Mouse (Mus musculus) liver, embryonic 13.5 days (tissue): ENCODE measurements around the gene Ankrd24. TPM values are rescaled to one million over a fixed set of nuclear protein-coding genes. Genes with fewer than 3 reads are reported as not detected.

Source experiments
- ATAC-seq: fragments of 200-750 bp; cut with Nextera tagmentation; 2 replicates; pipeline ENCODE4 v1.8.0; 2017; ENCODE audit warnings: low read depth, mild to moderate bottlenecking, moderate number of reproducible peaks, moderate library complexity
- DNase-seq: peaks from one replicate; pipeline ENCODE4 v3.0.0; 2022
- H3K27ac ChIP-seq: fragments of 300-500 bp; sonication (generic); 2 replicates; pipeline ENCODE4 v1.5.1; 2015; ENCODE audit warnings: moderate library complexity, mild to moderate bottlenecking, inconsistent platforms
- H3K27me3 ChIP-seq: fragments of 300-500 bp; sonication (generic); 2 replicates; pipeline ENCODE4 v1.6.1; 2015; ENCODE audit warnings: mild to moderate bottlenecking, inconsistent platforms
- H3K36me3 ChIP-seq: fragments of 300-500 bp; sonication (generic); 2 replicates; pipeline ENCODE4 v1.6.1; 2015; ENCODE audit warnings: mild to moderate bottlenecking, inconsistent platforms
- H3K4me1 ChIP-seq: fragments of 300-500 bp; sonication (generic); replicated peaks from 2 replicates; pipeline ENCODE4 v1.6.1; 2015; ENCODE audit warnings: inconsistent platforms
- H3K4me2 ChIP-seq: fragments of 300-500 bp; sonication (generic); 2 replicates; pipeline ENCODE4 v1.6.1; 2015; ENCODE audit warnings: inconsistent platforms, mild to moderate bottlenecking, moderate library complexity
- H3K4me3 ChIP-seq: fragments of 300-500 bp; sonication (generic); replicated peaks from 2 replicates; pipeline ENCODE4 v1.5.1; 2015; ENCODE audit warnings: mild to moderate bottlenecking, inconsistent platforms
- H3K9ac ChIP-seq: fragments of 300-500 bp; sonication (generic); 2 replicates; pipeline ENCODE4 v1.6.1; 2015; ENCODE audit warnings: mild to moderate bottlenecking, inconsistent platforms
- H3K9me3 ChIP-seq: fragments of 300-500 bp; sonication (generic); replicated peaks from 2 replicates; pipeline ENCODE4 v1.6.1; 2016; ENCODE audit warnings: inconsistent platforms
- WGBS: fragments of 180-500 bp; shearing (Covaris S2); methylation state at CpG from one replicate; pipeline ENCODE4 v1.1.7; 2015; ENCODE audit not compliant: insufficient replicate concordance; 5-methylcytosine and 5-hydroxymethylcytosine counted together
- polyA plus RNA-seq: library from polyadenylated mRNA; unstranded; fragments of >200 nt; fragmentation: Nextera tagmentation; extraction: Ambion mirVana; gene quantifications from 2 replicates; pipeline ENCODE4 v1.2.1, GENCODE M21; 2015

Gene Ankrd24
- polyA plus RNA-seq, 1 experiment from 2014 or later, result 1.9 TPM

DNA sequence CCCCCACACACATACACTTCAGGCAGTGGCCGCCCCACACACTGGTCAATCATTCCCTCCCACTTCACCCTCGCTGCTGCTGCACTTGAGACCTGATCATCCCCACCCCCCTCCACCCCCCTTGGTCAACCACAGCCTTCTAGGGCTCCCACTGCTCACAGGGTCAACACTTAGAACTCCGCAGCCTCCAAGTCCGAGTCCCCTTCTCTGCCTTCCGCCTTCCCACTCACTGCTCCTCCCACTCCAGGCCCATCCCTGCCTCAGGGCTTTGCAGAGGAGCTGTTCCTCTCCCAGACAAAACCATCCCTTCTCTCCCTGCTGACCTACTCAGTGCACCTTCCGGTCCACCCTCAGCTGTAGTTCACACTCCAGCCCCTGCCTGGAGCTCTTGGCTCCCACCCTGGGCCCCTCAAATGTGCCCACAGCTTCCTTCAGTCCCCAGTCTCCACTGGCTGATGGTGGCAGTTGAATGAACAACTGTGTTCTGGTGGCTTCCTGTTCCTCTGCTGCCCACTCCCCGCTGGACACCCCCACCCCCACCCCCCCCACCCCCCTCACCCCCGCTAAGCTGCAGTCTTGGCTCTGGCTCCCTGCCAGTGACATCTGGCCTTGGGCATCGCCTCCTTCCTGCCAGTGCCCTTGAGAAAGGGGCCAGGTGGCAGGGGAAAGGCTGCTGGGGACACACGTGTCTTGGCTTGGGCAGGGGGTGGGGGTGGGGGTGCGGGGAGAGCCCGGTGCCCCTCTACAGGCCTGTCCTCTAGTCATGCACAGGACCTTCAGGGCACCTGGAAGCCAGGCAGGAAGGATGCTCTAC, 31.0 kb upstream of the Ankrd24 start:
- Histone ChIP-seq H3K4me1 (peaks cover 71% of the 10 kb centered on the region), H3K27ac (no peak overlapping the region), H3K27me3 (peaks cover 69% of the 10 kb centered on the region), H3K4me2 (peak overlapping the region; percentile 55), H3K36me3 (no peaks in the 10 kb centered on the region), H3K9ac (no peak overlapping the region), H3K4me3 (peak overlapping the region; percentile 30), H3K9me3 (no peaks in the 10 kb centered on the region)
- no peak for DNase-seq
- 7% methylated on average over 12 of the region's 12 CpGs for WGBS
- ATAC-seq, result peak; percentile 13; the same call in 1 of the 2 replicates

DNA sequence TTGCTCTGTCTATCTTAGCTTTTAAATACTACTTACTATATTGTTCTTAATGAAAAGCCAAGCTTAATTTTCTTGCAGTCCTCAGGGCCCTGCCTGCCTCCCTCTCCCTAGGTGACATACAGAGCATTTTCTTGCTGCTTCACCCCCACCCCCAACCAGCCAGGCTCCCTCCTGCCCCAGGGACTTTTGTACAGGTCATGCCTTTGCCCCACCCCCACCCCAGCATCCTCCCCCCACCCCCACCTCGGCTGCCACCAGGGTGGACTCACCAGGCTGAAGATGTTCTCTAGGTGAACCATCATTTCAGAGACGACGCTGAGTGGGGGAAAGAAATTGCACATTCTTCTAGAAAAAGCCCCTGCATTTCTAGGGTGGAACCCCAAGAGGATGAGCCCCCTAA, 30.0 kb upstream of the Ankrd24 start:
- Histone ChIP-seq H3K9me3 (no peaks in the 10 kb centered on the region), H3K27me3 (peaks cover 60% of the 10 kb centered on the region), H3K4me3 (no peak overlapping the region), H3K9ac (no peak overlapping the region), H3K36me3 (no peaks in the 10 kb centered on the region), H3K27ac (no peak overlapping the region), H3K4me2 (no peak overlapping the region), H3K4me1 (peaks cover 81% of the 10 kb centered on the region)
- ATAC-seq (no peak), DNase-seq (no peak)
- WGBS, result 38% methylated on average over 3 of the region's 3 CpGs

DNA sequence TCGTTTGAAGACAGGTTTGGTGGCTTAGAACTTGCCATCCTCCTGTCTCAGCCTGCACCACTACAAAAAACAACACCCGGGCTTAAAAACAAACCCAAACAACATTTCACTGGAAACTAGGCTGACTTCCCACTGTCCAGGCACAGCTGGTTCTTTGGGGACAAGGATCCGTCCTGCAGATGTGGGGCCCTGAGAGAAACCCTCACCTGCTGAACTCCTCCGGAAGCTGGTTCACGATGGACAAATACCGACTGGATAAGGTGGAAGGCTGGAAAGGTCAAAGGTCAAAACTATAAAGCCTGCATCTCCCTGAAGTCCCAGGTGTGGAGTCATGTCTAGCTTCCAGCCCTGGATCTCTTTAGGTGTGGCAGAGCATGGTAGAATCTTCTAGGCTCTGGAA, 29.5 kb upstream of the Ankrd24 start:
- peaks cover 82% of the 10 kb centered on the region for H3K4me1 ChIP-seq
- peaks cover 56% of the 10 kb centered on the region for H3K27me3 ChIP-seq
- no peak for ATAC-seq
- 55% methylated on average over 6 of the region's 6 CpGs for WGBS
- no peak overlapping the region for H3K4me2 ChIP-seq
- DNase-seq, result no peak
- no peak overlapping the region for H3K9ac ChIP-seq
- no peak overlapping the region for H3K4me3 ChIP-seq
- H3K36me3 ChIP-seq, result no peaks in the 10 kb centered on the region
- no peaks in the 10 kb centered on the region for H3K9me3 ChIP-seq
- H3K27ac ChIP-seq, result no peak overlapping the region

DNA sequence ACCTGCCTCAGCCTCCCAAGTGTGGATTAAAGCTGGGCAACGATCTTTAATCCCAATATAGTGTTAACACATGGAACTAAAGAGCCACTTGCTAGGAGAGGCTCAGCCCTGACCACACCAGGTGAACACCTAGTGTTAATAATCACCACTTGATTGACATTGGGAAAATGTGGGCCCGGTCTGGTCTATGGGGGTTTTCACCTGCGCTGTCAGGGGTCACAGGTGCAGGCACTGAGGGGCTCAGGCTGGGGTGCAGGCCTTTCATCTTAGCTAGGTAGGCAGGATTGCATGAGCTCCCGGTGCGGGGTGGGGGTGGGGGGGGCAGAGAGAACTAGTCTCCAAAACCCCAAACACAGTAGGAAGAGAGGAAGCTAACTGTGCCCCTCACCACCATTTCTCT, 28.7 kb upstream of the Ankrd24 start:
- Histone ChIP-seq H3K4me3 (no peak overlapping the region), H3K27me3 (peaks cover 48% of the 10 kb centered on the region), H3K27ac (no peak overlapping the region), H3K4me1 (peaks cover 89% of the 10 kb centered on the region), H3K9me3 (no peaks in the 10 kb centered on the region), H3K36me3 (no peaks in the 10 kb centered on the region), H3K4me2 (no peak overlapping the region), H3K9ac (no peak overlapping the region)
- WGBS, result 64% methylated on average over 5 of the region's 5 CpGs
- DNase-seq (no peak), ATAC-seq (no peak)

DNA sequence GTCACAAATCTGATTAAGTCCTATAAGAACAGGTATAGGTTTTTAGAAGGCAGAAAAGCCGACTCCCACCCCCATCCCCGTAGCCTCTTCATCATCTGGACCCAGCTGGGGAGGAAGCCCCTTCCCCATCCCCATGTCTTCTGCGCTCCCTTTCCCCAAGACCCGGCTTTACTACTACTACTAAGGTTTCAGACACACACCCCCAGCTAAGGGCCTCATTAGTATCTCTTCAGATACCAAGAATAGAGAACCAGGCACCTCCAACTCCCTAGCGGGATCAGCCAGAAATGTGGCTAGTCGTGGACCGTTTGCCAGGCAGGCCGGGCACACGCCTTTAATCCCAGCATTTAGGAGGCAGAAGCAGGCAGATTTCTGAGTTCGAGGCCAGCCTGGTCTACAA, 28.2 kb upstream of the Ankrd24 start:
- peak overlapping the region; percentile 39 for H3K27ac ChIP-seq
- DNase-seq (no peak), ATAC-seq (no peak)
- H3K4me1 ChIP-seq, result peaks cover 92% of the 10 kb centered on the region
- H3K4me3 ChIP-seq, result peak overlapping the region; percentile 42; the same call in 1 of the 2 replicates
- WGBS, result 30% methylated on average over 10 of the region's 10 CpGs
- peaks cover 44% of the 10 kb centered on the region for H3K27me3 ChIP-seq
- H3K9ac ChIP-seq, result no peak overlapping the region
- no peaks in the 10 kb centered on the region for H3K9me3 ChIP-seq
- H3K4me2 ChIP-seq, result peak overlapping the region; percentile 73
- H3K36me3 ChIP-seq, result no peaks in the 10 kb centered on the region

DNA sequence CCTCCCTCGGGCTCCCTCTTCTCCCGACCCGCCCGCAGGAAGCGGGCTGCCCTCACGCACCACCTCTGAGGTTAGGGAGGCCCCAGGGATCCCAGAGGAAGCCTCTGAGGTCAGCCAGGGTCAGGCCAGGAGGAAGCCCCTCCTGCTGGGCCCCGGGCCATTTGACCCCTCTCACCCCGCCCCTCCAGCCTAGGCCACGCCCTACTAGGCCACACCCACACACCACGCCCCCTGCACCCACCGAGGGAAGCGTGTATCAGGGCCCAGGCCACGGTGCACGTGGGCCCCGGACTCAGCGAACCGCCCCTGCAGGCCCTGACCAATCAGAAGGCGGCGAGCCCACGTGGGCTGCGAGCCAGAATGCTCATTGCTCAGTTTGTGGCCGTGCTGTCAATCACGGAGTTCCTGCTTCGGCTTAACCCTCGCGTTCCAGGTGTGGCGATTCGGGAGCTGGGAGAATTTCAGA, 27.6 kb upstream of the Ankrd24 start, which contains the start of gene Tle6:
Tle6 (minus strand) TSS at position 336 of the 466 bp plus-strand sequence.
- ATAC-seq, result peak; percentile 85
- H3K27ac ChIP-seq, result peak within 1 kb of the TSS; percentile 39

DNA sequence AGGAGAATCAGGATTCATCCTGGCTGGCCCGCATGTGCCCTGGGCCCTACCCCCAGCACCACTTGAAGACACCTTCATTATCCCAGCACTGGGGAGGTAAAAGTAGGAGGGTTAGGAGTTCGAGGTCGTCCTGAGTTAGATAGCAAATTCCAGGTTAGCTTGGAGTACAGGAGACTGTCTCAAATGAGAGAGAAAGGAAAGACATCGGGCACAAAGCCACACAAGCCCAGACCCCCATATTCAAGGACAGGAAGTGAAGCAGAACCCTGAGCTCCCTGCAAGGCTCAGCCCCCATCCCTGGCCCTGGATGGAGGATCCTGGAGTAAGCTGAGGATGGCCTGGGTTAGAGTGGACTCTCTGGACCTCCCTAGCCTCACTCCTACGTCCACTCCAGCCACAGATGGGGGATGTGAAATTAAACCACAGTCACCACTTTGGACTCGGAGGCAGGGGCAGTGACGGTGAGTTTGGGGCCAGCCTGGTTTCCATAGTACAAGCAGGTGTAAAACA, 26.9 kb upstream of the Ankrd24 start:
- WGBS, result 33% methylated on average over 7 of the region's 7 CpGs
- H3K4me2 ChIP-seq, result peak overlapping the region; percentile 73
- no peaks in the 10 kb centered on the region for H3K36me3 ChIP-seq
- 0 out of 2 replicates have a peak overlapping the region, but pooled peaks have one; percentile 21 for H3K27ac ChIP-seq
- H3K4me1 ChIP-seq, result peaks cover 88% of the 10 kb centered on the region
- H3K4me3 ChIP-seq, result peak overlapping the region; percentile 42
- no peak for ATAC-seq
- DNase-seq, result no peak
- peaks cover 30% of the 10 kb centered on the region for H3K27me3 ChIP-seq
- no peaks in the 10 kb centered on the region for H3K9me3 ChIP-seq
- H3K9ac ChIP-seq, result peak overlapping the region; percentile 37

More for the DNA sequence above, 27.6 kb upstream of the Ankrd24 start, which contains the start of gene Tle6:
- WGBS, result under 1% methylated on average over 28 of the region's 28 CpGs
- Histone ChIP-seq H3K9me3 (no peaks in the 10 kb centered on the region), H3K9ac (peak within 1 kb of the TSS; percentile 40), H3K4me2 (peak within 1 kb of the TSS; percentile 73), H3K4me3 (peak within 1 kb of the TSS; percentile 42), H3K4me1 (peaks cover 92% of the 10 kb centered on the region), H3K27me3 (peaks cover 37% of the 10 kb centered on the region), H3K36me3 (no peaks in the 10 kb centered on the region)
- peak; percentile 92 for DNase-seq

DNA sequence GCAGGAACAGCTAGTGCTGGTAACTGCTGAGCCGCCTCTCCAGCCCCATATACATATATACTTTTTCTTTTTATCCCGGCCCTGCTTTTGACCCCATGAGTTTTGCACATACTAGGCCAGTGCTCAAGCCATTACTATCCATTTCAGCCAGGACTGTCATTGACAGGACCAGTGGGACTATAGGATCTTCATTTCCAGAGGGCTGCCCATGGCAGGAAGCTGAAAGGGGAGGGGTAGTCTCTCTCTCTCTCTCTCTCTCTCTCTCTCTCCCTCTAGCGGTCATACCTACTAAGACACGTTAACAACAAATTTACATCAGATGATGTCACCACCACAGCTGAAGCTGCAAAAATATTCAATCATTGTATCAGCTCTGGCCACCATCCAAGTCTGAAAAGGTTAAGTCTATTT, 25.6 kb upstream of the Ankrd24 start:
- Histone ChIP-seq H3K27me3 (peaks cover 18% of the 10 kb centered on the region), H3K9ac (no peak overlapping the region), H3K4me2 (no peak overlapping the region), H3K4me3 (no peak overlapping the region), H3K36me3 (0 out of 2 replicates have a peak, but pooled peaks cover under 1% of the 10 kb centered on the region), H3K4me1 (peaks cover 82% of the 10 kb centered on the region), H3K27ac (0 out of 2 replicates have a peak overlapping the region, but pooled peaks have one; percentile 29), H3K9me3 (no peaks in the 10 kb centered on the region)
- DNase-seq (peak; percentile 31), ATAC-seq (no peak)
- WGBS, result 22% methylated on average over 4 of the region's 4 CpGs

DNA sequence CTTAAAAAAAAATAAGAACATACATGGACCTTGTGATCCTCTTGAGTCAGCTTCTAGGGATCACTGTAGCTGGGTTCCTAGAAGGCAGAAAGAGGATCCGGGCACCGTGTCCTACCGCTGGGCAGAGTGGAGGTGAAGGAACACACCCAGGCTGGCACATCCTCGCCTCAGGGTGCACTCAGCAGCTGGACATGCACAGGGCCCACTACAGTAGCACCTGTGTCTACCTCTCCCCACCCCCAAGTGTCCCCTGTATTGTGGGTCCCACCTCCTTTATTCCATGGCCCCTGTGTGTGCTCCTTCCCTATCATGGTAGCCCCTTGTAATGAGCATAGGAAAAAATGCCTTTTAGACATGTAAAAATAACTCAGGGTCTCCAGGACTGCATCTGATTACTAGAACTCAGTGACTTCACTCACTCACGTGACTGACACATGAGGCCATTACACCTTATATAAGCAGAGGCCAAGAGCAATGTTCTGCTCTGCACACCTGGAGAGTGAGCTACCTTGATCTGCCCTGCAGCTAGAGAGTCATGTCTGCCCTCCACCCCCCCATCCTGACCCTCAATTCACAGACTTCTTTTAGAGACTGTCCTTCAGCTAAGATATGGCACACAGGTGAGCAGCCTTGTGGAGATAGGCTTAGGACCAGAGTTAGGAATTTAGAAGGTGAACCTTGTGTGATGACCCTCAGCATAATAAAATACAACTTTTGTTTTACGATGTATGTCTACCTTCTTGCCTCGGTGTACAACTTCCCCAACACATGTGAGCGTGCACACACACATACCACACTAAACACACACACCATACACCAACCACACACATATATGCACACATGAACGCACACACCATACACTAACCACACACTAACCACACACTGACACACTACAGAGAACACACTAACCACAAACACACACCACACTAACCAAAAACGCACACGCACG, 24.0 kb upstream of the Ankrd24 start:
- ATAC-seq (no peak), DNase-seq (no peak)
- Histone ChIP-seq H3K9me3 (no peaks in the 10 kb centered on the region), H3K9ac (peak overlapping the region; percentile 68), H3K27ac (peak overlapping the region; percentile 96; the same call in 1 of the 2 replicates), H3K36me3 (0 out of 2 replicates have a peak, but pooled peaks cover 12% of the 10 kb centered on the region), H3K4me1 (peaks cover 66% of the 10 kb centered on the region), H3K4me2 (peak overlapping the region; percentile 86), H3K27me3 (peaks cover 8% of the 10 kb centered on the region; the same call in 1 of the 2 replicates), H3K4me3 (peak overlapping the region; percentile 73)
- WGBS, result 47% methylated on average over 12 of the region's 12 CpGs

DNA sequence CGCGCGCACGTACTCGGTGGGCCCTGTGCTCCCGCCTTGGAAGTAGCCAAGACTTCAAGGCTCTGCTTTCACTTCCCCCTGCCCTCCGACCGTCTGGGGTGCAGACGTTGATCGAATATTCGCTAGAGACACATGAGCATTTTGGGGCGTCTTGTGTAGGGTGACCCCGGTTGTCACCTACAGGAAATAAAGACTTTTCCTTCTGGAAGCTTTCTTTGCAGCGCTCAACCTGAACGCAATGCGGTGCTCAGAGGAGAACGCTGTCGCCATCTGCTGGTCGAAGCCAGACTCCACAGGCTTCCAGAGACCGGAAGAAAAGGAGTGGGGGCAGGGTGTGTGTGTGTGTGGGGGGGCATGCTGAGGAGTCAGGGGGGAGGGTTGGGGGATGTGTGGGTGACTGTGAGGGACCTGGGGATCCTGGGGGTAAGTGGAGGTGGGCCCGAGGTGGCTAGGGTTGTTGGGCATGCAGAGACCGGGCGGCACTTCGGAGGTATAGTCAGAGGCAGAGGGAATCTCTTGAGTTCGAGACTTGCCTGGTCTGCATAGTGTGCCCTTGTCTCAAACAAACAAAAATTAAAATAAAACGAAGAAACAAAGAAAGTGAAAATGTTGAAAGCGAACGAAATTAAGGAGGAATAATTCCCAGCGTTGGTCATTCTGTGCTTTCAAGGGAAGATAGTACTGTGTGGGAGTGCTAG, 23.2 kb upstream of the Ankrd24 start:
- ATAC-seq, result peak; percentile 19; the same call in 1 of the 2 replicates
- 7% methylated on average over 29 of the region's 29 CpGs for WGBS
- Histone ChIP-seq H3K9ac (peak overlapping the region; percentile 68), H3K27me3 (no peaks in the 10 kb centered on the region; the same call in 1 of the 2 replicates), H3K9me3 (no peaks in the 10 kb centered on the region), H3K4me2 (peak overlapping the region; percentile 86), H3K27ac (peak overlapping the region; percentile 96), H3K36me3 (0 out of 2 replicates have a peak, but pooled peaks cover 14% of the 10 kb centered on the region), H3K4me1 (peaks cover 59% of the 10 kb centered on the region), H3K4me3 (peak overlapping the region; percentile 73)
- DNase-seq, result peak; percentile 77
